Mouse (Mus musculus): ENCODE results near the gene Nmrk1. TPM values are rescaled to one million over a fixed set of nuclear protein-coding genes. Genes with fewer than 3 reads are reported as not detected.

The Nmrk1 gene
- polyA plus RNA-seq, 1 experiment from 2014 or later = 6.6 TPM

DNA sequence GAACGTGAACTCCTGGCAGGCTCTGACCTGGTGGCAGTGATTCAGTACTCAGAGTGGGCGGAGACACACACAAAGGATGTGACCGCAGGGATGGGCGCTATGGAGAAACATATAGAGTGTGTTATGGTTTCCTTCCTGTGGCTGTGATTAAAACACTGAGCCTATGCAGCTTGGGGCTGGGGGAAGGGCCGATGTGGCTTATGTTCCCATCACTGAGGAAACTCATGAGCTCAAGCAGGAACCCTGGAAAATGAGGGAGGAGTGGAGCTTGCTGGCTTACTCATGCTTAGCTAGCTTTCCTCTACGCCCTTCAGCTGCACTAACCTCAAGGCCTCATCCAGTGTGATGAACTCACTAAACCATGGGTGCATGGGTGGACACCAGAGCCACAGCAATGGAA lies 28.7 kb upstream of the Nmrk1 start:
- H3K9me3 ChIP-seq (ENCODE audit: control insufficient read depth, low read length) = no peaks in the 10 kb centered on the region
- no peak for DNase-seq (ENCODE audit: low spot score)
- no peak overlapping the region for H3K9ac ChIP-seq
- H3K27ac ChIP-seq = no peak overlapping the region
- 80% methylated on average over 6 of the region's 6 CpGs for WGBS
- H3K4me1 ChIP-seq (replicated peaks; ENCODE audit: control insufficient read depth, insufficient read depth, low read length) = no peaks in the 10 kb centered on the region
- ATAC-seq (ENCODE audit: low FRiP score) = no peak
- no peaks in the 10 kb centered on the region for H3K36me3 ChIP-seq (replicated peaks; ENCODE audit: control insufficient read depth, insufficient read depth)
- H3K27me3 ChIP-seq (ENCODE audit: control insufficient read depth, insufficient read depth, low read length) = no peaks in the 10 kb centered on the region
- H3K4me2 ChIP-seq (replicated peaks) = no peak overlapping the region
- H3K4me3 ChIP-seq (replicated peaks; ENCODE audit: low read length) = no peak overlapping the region

DNA sequence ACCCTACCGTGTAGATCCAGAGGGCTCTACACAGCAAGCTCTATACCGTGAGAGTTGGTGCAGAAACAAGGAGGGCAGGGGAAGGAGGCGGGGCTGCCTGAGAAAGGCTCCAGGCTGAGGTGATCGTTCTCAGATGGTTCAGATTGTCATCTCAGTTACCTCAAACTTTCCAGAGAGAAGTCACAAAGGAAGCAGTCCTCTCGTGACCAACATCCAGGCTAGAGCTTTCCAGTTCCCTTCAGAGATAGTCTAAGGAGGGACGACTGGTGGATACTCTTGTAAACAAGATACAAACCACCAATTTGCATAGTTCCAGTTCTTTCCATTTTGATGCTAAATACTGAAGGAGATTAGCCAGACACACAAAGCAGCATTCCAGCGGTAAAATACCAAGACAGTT lies 23.8 kb upstream of the Nmrk1 start:
- ATAC-seq (ENCODE audit: low FRiP score) = no peak
- WGBS = 62% methylated on average over 7 of the region's 7 CpGs
- no peak for DNase-seq (ENCODE audit: low spot score)
- Histone ChIP-seq H3K27ac (no peak overlapping the region), H3K27me3 (ENCODE audit: control insufficient read depth, insufficient read depth, low read length) (no peaks in the 10 kb centered on the region), H3K4me3 (replicated peaks; ENCODE audit: low read length) (no peak overlapping the region), H3K9ac (no peak overlapping the region), H3K4me1 (replicated peaks; ENCODE audit: control insufficient read depth, insufficient read depth, low read length) (no peaks in the 10 kb centered on the region), H3K36me3 (replicated peaks; ENCODE audit: control insufficient read depth, insufficient read depth) (no peaks in the 10 kb centered on the region), H3K9me3 (ENCODE audit: control insufficient read depth, low read length) (no peaks in the 10 kb centered on the region), H3K4me2 (replicated peaks) (no peak overlapping the region)

DNA sequence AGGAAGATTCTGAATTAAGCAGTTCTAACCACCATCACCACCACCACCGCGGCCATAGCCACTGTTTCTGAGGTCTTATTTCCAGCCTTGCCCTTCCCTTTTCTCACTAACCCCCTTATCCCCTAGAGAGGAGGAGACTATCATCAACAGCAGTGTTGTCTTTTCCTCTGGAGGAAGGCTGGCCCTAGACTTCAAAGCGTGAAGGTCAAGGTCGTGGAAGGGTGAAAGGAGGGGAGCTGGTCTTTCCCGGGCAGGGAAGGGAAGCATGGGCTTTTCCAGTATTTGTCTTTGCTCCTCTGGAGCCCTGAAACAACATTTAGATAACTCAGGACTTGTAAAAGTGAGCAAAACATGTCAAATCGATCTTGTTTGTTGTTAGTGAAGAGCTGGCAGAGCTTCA lies 22.8 kb upstream of the Nmrk1 start:
- H3K4me2 ChIP-seq (replicated peaks) = no peak overlapping the region
- no peak overlapping the region for H3K9ac ChIP-seq
- no peak overlapping the region for H3K4me3 ChIP-seq (replicated peaks; ENCODE audit: low read length)
- H3K36me3 ChIP-seq (replicated peaks; ENCODE audit: control insufficient read depth, insufficient read depth) = no peaks in the 10 kb centered on the region
- H3K27ac ChIP-seq = no peak overlapping the region
- H3K4me1 ChIP-seq (replicated peaks; ENCODE audit: control insufficient read depth, insufficient read depth, low read length) = no peaks in the 10 kb centered on the region
- ATAC-seq (ENCODE audit: low FRiP score) (no peak), DNase-seq (ENCODE audit: low spot score) (no peak)
- no peaks in the 10 kb centered on the region for H3K27me3 ChIP-seq (ENCODE audit: control insufficient read depth, insufficient read depth, low read length)
- H3K9me3 ChIP-seq (ENCODE audit: control insufficient read depth, low read length) = no peaks in the 10 kb centered on the region
- WGBS = 79% methylated on average over 6 of the region's 6 CpGs

DNA sequence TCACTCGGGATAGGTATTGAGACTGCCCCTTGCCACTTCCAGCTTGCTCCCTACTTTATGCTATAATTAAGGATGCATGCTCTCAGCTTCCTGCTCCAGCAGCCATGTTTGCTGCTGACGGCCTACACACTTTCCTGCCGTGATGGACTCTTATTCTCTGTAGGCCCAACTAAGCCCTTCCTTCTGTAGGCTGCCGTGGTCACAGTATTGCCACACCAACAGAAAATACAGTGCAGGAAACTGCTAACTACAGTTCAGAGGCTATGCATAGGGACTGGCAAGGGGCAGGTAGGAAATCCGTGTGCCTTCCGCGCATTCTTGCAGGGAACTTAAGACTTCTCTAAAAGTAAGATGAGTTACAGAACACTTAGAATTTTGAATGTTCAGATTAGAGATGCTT lies 17.4 kb upstream of the Nmrk1 start:
- Histone ChIP-seq H3K9me3 (ENCODE audit: control insufficient read depth, low read length) (no peaks in the 10 kb centered on the region), H3K27ac (no peak overlapping the region), H3K9ac (no peak overlapping the region), H3K36me3 (replicated peaks; ENCODE audit: control insufficient read depth, insufficient read depth) (no peaks in the 10 kb centered on the region), H3K27me3 (ENCODE audit: control insufficient read depth, insufficient read depth, low read length) (no peaks in the 10 kb centered on the region), H3K4me2 (replicated peaks) (no peak overlapping the region), H3K4me3 (replicated peaks; ENCODE audit: low read length) (no peak overlapping the region), H3K4me1 (replicated peaks; ENCODE audit: control insufficient read depth, insufficient read depth, low read length) (no peaks in the 10 kb centered on the region)
- ATAC-seq (ENCODE audit: low FRiP score) = no peak
- WGBS = 81% methylated on average over 7 of the region's 7 CpGs
- DNase-seq (ENCODE audit: low spot score) = no peak

DNA sequence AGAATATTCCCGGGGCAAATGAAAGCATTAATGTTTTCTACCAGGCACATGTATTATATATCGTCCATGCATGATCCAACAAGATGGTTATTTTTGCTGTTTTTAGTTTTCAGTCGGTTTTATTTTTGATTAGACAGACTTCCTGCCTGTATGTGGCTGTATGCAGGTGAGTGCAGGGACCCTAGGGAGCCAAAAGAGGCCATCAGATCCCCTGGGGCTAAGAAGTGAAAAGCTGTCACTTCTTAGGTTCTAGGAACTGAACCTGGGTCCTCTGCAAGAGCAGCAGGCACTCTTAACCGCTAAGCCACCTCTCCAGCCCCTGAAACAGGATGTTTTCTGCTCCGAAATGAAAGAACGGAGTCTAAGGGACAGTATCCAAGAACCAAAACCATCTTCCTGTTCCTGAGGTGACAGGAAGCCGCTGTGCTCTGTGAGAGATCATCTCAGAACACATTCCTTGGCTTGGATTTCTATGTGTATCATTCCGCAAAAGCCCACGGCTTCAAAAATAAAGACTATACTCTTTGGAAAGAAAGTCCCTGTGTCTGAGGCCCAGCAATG lies 16.0 kb upstream of the Nmrk1 start:
- WGBS = 77% methylated on average over 9 of the region's 9 CpGs

DNA sequence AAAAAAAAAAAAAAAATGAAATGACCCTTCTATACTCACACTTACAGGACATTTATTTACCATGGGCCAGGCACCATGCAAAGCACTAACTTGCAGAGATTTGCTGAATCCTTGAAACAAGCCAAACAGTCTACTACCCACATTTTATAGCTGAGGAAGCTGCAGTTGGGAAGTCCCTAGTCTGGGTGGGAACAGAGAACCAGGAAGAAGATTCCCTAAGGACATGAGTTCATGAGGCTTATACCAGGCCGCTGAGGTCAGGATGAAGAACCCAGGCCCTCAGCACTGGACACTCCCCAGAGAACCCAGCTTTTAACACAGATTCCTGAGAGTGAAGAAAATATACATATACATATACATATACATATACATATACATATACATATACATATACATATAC lies 14.2 kb upstream of the Nmrk1 start:
- Histone ChIP-seq H3K4me2 (replicated peaks) (no peak overlapping the region), H3K9ac (no peak overlapping the region), H3K27me3 (ENCODE audit: control insufficient read depth, insufficient read depth, low read length) (no peaks in the 10 kb centered on the region), H3K36me3 (replicated peaks; ENCODE audit: control insufficient read depth, insufficient read depth) (no peaks in the 10 kb centered on the region), H3K4me1 (replicated peaks; ENCODE audit: control insufficient read depth, insufficient read depth, low read length) (no peaks in the 10 kb centered on the region), H3K9me3 (ENCODE audit: control insufficient read depth, low read length) (no peaks in the 10 kb centered on the region), H3K4me3 (replicated peaks; ENCODE audit: low read length) (no peak overlapping the region), H3K27ac (no peak overlapping the region)
- 100% methylated on average over 1 of the region's 1 CpGs for WGBS
- ATAC-seq (ENCODE audit: low FRiP score) (no peak), DNase-seq (ENCODE audit: low spot score) (no peak)

More for the DNA sequence above, 16.0 kb upstream of the Nmrk1 start:
- no peaks in the 10 kb centered on the region for H3K4me1 ChIP-seq (replicated peaks; ENCODE audit: control insufficient read depth, insufficient read depth, low read length)
- H3K27ac ChIP-seq = no peak overlapping the region
- no peak for DNase-seq (ENCODE audit: low spot score)
- no peak overlapping the region for H3K4me2 ChIP-seq (replicated peaks)
- H3K9me3 ChIP-seq (ENCODE audit: control insufficient read depth, low read length) = no peaks in the 10 kb centered on the region
- no peaks in the 10 kb centered on the region for H3K27me3 ChIP-seq (ENCODE audit: control insufficient read depth, insufficient read depth, low read length)
- H3K36me3 ChIP-seq (replicated peaks; ENCODE audit: control insufficient read depth, insufficient read depth) = no peaks in the 10 kb centered on the region
- H3K9ac ChIP-seq = no peak overlapping the region
- H3K4me3 ChIP-seq (replicated peaks; ENCODE audit: low read length) = no peak overlapping the region
- ATAC-seq (ENCODE audit: low FRiP score) = no peak

DNA sequence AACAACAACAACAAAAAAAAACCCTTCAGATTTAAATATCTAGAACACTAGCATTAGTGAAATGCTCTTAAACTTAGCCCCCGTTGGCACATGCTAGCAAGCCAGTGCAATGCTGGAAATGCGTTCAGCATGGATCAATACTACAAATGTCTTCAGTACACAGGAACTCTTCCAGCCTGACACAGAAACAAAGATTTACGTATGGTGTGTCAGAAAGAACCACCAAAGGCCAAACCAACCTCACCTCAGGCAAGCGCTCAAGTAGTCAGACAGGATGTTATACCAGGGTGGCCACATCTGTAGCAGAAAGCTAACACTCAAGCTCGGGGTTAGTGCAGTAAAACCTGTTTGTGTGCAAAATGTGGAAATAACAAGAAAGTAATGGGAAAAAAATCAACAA lies 12.7 kb upstream of the Nmrk1 start:
- Histone ChIP-seq H3K4me1 (replicated peaks; ENCODE audit: control insufficient read depth, insufficient read depth, low read length) (no peaks in the 10 kb centered on the region), H3K36me3 (replicated peaks; ENCODE audit: control insufficient read depth, insufficient read depth) (no peaks in the 10 kb centered on the region), H3K4me2 (replicated peaks) (no peak overlapping the region), H3K27ac (no peak overlapping the region), H3K4me3 (replicated peaks; ENCODE audit: low read length) (no peak overlapping the region), H3K27me3 (ENCODE audit: control insufficient read depth, insufficient read depth, low read length) (no peaks in the 10 kb centered on the region), H3K9ac (no peak overlapping the region), H3K9me3 (ENCODE audit: control insufficient read depth, low read length) (no peaks in the 10 kb centered on the region)
- DNase-seq (ENCODE audit: low spot score) (no peak), ATAC-seq (ENCODE audit: low FRiP score) (no peak)
- WGBS = 80% methylated on average over 5 of the region's 5 CpGs

DNA sequence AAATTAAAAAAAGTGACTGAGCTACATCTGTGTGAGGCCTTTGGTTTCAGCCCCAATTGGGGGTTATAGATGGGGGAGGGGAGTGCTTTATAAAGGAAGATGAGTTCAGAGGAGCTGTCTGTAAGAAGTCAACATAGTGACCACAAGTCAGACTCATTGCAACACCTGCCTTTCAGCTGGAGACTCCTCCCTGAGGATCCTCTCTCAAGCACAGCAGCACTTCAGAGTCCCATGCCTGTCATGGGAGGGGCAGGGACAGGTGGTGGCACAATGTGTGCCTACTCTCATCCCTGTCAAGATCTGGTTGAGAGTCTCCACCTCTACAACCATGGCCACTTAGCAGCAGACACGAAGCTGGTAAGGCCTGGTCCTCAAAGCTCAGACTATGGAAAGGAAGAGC lies 12.1 kb upstream of the Nmrk1 start:
- Histone ChIP-seq H3K27me3 (ENCODE audit: control insufficient read depth, insufficient read depth, low read length) (no peaks in the 10 kb centered on the region), H3K4me2 (replicated peaks) (no peak overlapping the region), H3K36me3 (replicated peaks; ENCODE audit: control insufficient read depth, insufficient read depth) (no peaks in the 10 kb centered on the region), H3K4me3 (replicated peaks; ENCODE audit: low read length) (no peak overlapping the region), H3K4me1 (replicated peaks; ENCODE audit: control insufficient read depth, insufficient read depth, low read length) (no peaks in the 10 kb centered on the region), H3K9ac (no peak overlapping the region), H3K27ac (no peak overlapping the region), H3K9me3 (ENCODE audit: control insufficient read depth, low read length) (no peaks in the 10 kb centered on the region)
- no peak for DNase-seq (ENCODE audit: low spot score)
- no peak for ATAC-seq (ENCODE audit: low FRiP score)
- WGBS = 83% methylated on average over 1 of the region's 1 CpGs

DNA sequence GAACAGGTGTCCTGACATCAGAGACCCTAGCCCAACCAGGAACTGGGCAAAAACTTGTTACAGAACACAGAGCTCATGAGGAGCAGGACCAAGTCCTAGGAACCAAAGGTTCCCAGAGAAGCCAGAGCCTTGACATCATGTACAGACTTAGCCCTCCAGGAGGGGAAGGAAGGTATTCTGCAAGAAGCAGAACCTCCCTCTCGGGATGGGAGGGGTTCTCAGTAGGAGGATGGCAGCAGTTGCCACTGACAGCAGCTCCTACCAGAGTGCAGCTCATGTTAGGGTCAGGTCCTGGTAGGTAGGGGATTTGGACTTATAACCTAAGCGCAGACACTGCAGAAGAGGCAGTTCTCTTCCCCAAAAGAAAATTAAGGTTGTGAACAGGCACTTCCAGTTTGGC lies 7.9 kb upstream of the Nmrk1 start:
- Histone ChIP-seq H3K27ac (no peak overlapping the region), H3K27me3 (ENCODE audit: control insufficient read depth, insufficient read depth, low read length) (no peaks in the 10 kb centered on the region), H3K36me3 (replicated peaks; ENCODE audit: control insufficient read depth, insufficient read depth) (no peaks in the 10 kb centered on the region), H3K9me3 (ENCODE audit: control insufficient read depth, low read length) (no peaks in the 10 kb centered on the region), H3K4me1 (replicated peaks; ENCODE audit: control insufficient read depth, insufficient read depth, low read length) (no peaks in the 10 kb centered on the region), H3K4me2 (replicated peaks) (no peak overlapping the region), H3K9ac (no peak overlapping the region), H3K4me3 (replicated peaks; ENCODE audit: low read length) (no peak overlapping the region)
- ATAC-seq (ENCODE audit: low FRiP score) = no peak
- 77% methylated on average over 2 of the region's 2 CpGs for WGBS
- no peak for DNase-seq (ENCODE audit: low spot score)

DNA sequence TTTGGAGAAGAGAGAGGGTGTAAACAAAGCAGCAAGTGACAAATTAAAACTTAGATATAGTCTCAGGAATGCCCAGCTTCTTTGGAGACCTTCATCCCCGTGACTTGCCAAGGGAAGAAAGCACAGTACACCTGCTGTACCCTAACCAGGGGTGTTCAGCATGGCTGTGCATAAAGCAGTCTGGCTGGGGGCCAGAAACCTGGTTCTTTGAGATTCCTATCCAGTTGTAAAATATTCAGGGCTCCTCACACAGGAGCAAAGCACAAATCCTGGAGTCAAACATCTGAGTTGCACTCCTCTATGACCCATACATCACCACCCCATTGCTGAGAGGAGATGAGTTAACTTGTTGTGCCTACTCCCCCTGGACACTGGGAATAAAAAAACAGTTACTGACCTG lies 2.2 kb upstream of the Nmrk1 start:
- Histone ChIP-seq H3K4me2 (replicated peaks) (peak overlapping the region; percentile 95; the same call in 1 of the 2 replicates), H3K9ac (no peak overlapping the region), H3K9me3 (ENCODE audit: control insufficient read depth, low read length) (no peaks in the 10 kb centered on the region), H3K4me3 (replicated peaks; ENCODE audit: low read length) (no peak overlapping the region), H3K4me1 (replicated peaks; ENCODE audit: control insufficient read depth, insufficient read depth, low read length) (peaks cover 11% of the 10 kb centered on the region; the same call in 1 of the 2 replicates), H3K27ac (no peak overlapping the region), H3K27me3 (ENCODE audit: control insufficient read depth, insufficient read depth, low read length) (no peaks in the 10 kb centered on the region), H3K36me3 (replicated peaks; ENCODE audit: control insufficient read depth, insufficient read depth) (no peaks in the 10 kb centered on the region)
- ATAC-seq (ENCODE audit: low FRiP score) (no peak), DNase-seq (ENCODE audit: low spot score) (no peak)
- WGBS = 53% methylated on average over 1 of the region's 1 CpGs
